Mouse (Mus musculus) gastrocnemius, postnatal 4 days (tissue): Measurements from ENCODE around the gene Ormdl3. TPM values are rescaled to one million over a fixed set of nuclear protein-coding genes. Genes with fewer than 3 reads are reported as not detected.

Experiments used
- DNase-seq, 2 experiments: peaks; one replicate each; pipeline ENCODE4 v3.0.0; 2021 to 2022; ENCODE audit warnings: low spot score in 2 of 2, mixed read lengths in 2 of 2
- total RNA-seq, 2 experiments: library from RNA; stranded (reverse); gene quantifications; 2 replicates each; pipeline ENCODE4 v1.2.3; 2021

The Ormdl3 gene
- total RNA-seq, 2 experiments from 2014 or later, result 28.0 to 28.3 TPM

DNA sequence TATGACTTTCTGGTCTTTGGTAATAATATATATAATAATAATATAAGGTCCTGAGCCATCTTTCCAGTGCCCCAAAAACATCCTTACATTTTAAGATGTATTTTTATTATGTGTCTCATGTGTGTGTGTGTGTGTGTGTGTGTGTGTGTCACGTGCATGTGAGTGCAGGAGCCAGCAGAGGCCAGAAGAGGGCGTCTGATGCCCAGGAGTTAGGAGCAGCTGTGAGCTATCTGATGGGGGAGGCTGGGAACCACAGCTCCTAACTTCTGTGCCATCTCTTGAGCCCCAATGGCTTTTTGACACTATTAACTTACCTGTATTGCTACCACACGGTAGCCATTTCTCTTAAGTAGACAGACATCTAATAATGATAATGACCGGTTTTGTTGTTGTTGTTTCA, 33.2 kb downstream of the Ormdl3 start:
- DNase-seq, result no peak

DNA sequence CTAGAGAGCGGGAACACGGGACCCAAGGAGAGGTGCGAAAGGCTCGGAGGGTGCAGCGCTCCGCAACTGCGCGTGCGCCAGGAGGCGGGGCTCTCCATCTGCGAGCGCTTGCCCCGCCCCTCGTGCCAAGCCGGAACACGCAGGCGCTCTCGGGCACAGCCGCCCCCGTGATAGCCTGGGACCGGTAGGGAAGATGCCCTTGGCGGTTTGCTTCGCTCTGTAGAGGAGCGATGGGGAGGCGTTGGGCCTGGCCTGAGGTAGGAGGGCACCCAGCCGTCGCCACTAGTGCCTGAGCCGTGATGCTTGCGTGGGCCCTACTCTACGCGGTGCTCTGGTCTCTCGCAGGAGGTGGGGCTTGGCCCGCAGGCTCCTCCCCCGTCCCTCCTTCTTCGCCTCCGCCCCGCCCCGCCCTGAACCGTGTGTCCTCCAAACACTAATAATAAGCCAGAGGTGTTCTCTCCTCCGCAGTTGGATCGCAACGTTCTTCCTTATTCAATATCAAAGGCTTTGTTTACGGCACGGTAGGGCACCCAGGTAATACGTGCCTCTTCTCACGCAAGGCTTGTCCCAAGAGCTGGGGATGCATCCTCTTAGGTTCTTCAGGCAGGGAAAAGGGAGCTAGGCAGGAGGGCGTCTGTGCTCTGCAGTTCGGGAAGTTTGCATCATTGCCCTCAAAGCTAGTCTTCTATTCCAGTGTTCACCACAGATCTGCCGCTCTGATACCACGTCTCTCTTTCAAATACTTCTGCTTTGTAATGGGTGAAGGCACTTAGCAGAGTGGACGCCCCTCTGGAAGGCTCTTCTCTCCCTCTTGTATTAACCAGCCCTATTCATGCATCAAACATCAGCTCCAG, 36.0 kb downstream of the Ormdl3 start, which contains the start of gene Zpbp2:
Gene Zpbp2, plus strand, starts transcription at position 123 of the 854 bp plus-strand sequence.
- DNase-seq, result peak; percentile 60 to 85

DNA sequence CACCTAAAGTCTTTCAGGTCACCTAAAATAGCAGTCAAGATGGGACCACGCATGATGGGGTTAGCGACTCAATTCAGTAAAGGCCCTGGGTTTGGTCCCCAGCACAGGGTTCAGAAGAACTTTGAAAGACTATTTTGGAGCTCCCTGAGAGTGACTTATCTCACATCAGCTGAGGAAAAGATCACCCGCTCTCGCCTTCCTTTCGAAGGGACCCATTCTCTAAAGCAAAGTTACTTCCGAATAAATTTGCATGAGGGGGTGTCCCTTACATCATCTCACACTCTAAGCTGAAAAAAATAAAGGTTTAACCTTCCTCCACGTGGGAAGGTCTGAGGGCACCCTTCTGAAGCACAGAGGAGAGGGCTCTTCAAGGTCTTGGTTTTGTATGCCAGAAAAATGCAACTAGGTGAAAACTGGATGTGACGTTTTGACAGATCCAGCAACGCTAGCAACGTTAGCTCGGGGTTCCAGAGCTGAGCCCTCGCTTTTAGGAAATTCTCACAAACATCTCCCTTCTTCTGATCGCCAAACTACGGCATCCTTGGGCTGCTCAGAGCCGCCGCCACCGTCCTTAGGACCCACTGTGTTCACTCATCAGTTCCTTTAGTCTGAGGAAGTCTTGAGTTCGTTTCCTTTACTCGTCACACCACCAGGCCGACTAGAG, 36.7 kb downstream of the Ormdl3 start:
- DNase-seq, result no peak

DNA sequence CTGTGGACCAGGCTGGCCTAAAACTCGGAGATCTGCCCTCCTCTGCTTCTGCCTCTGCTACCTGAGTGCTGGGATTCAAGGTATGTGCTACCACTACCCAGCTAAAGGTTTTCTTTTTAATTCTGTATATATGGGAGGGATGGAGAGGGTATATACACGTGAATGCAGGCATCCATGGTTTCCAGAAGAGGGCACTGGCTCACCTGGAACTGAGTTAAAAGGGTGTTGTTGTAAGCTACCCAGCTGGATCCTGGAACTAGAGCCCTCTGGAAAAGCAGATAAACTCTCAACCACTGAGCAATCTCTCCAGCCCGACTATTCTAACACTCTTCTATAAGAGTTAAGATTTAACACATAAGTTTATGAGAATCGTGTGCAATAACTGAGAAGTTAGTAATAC, 37.8 kb downstream of the Ormdl3 start:
- no peak for DNase-seq

DNA sequence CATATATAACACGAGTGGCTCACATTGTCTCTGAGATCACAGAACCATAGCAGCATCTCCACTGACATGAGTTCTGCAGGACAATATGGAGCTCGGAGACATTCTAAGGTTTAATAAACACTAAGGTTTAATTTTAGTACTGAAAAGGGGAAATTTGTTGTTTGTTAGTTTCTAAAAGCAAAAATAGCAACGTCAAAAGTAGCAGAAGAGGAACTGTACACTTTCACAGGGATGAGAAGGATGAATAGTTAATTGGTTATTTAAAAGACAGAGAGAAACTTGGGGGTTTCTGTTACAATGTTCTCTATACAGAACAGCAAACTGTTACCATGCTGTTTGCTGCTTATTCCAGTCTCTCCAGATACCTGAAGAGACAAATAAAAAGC, 39.9 kb downstream of the Ormdl3 start:
- DNase-seq, result no peak

DNA sequence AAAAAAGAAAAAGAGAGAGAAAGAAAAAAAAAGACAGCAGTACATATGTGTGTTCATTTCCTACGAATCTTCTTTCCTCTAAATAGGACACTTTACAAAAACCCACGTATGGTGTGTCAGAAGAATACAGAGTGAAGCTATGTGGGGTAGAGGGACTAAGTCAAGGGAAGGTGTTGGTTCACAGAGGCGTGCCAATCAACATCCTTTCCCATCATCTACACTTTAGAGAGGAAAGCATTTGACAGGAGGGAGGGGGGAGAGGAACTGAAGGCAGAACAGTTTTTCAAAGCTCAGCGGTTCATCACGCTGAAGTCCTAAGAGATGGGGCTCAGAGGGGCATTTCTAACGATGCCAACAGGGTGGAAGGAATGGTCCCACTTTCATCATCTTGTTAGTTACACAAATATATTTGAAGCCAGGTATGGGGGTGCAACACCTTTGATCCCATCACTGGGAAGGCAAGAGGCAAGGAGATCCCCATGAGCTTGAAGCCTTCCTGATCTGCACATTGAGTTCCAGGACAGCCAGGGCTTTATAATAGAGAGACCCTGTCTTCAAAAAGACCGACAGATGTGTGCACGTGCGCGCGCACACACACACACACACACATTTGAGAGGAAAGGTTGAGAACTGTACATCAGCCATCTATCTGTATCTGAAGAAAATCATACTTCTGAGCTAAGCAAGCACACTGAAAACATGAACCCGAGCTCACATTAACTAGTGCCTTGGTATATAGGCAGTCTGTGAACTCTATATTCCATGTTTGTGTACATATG, 40.5 kb downstream of the Ormdl3 start:
- no peak for DNase-seq

DNA sequence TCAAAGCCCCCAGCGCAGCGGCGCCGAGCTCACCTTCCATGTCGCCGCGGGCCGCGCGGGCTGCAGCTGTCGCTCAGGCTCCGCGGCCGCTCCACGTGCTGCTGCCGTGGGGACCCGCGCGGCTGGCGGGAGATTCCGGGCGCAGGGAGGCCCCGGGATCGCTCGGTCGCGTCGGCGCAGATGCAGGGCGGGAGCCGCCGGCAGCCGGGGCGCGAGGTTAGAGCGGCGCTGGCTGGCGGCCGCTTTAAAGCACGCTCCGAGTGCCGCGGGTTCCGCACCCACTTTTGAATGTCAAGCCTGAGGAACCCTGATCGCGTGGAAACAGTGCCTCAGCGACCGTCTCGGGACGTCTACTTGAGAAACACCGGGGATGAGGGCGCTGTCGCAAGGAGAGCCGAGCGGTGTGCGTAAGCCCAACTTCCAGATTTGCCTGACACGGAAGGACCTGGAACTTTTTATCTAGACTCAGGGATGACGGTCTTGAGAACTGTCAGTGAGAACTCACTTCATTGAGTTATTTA, 41.4 kb downstream of the Ormdl3 start, which contains the start of gene Ikzf3:
Gene Ikzf3, minus strand, starts transcription at position 321 of the 521 bp plus-strand sequence.
- DNase-seq, result peak in 1 of 2 experiments; percentile 18

DNA sequence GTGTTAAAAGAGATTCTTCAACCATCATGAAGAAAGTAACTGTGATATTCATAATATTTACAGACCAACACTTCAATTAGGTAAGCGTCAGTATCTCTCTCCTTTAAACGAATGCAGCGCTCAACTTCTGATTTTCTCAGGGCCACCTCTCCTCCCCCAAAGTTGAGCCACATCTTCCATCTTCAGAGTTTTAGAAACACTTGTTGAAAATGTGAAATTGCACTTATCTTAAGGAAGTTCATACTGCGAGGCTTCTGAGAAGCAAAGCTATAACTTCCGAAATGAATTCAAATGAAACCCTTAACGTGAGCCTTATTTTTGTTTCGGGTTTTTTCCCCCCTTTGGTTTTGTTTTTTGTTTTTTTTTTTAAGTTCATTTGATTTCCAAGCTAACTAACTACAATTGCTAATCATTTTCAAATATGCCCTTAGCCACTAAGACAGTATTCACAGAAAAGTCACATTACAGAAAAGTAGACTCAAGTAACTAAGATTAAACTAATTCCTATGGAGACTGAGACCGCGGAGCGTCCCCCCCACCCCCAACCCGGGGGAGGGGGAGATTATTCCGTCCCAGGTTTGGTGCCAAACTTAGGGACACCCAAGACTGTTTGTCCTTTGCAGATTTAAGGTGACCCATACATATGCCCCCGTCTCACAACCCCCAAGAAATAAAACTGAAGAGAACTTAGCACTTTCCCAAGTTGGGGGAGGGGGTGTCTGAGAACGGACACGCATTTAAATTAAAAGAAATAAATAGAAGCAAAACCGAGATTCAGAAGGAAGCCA, 42.1 kb downstream of the Ormdl3 start:
- DNase-seq, result no peak

DNA sequence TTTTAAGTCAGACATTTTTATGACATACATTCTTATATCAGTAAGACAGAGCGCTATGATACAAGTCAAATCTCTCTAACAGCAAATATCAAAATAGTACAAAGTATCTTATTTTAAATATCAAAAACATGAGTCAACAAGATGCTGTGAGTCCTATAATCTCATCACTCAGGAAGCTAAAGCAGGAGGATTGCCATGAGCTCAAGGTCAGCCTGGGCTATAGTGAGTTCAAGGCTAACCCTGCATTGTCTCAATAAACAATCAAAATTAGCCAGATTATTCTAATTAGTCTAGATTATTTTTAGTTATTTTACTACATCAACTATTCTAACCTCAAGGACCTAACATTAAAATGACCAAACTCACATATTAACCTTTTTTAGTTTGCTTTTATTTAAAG, 43.8 kb downstream of the Ormdl3 start:
- DNase-seq, result no peak

DNA sequence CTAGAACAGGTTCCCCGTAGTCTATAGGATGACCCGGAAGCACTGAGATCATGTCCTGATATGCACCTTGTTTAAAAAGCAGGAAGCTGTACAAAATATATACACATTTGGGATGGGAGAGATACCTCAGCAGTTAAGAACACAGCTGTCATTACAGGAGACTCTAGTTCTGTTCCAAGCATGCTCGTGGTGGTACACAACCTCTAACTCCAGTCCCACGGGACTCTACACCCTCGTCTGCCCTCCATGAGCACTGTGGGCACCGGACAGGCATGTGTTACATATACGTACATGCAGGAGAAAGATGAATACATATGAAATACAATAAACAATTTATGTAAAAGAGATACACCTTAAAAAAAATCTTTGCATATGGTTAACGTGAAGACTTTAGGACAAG, 44.6 kb downstream of the Ormdl3 start:
- no peak for DNase-seq

DNA sequence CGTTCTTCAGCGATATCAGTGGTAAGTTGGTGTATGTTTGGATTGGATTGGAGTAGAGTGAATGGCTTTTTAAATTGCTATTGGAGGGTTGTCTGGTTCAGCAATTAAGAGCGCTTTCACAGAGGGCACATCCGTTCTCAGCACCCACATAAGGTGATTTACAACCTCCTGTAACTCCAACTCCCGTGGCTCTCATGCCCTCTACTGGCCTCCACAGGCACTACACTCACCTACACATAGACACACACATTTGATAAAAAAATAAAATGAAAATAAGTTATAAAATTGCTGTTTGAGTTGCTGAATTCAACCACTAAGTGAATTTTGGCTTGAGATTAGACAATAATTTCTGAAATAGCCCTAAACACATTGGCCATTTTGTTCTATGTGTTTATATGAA, 46.8 kb downstream of the Ormdl3 start:
- DNase-seq, result no peak

DNA sequence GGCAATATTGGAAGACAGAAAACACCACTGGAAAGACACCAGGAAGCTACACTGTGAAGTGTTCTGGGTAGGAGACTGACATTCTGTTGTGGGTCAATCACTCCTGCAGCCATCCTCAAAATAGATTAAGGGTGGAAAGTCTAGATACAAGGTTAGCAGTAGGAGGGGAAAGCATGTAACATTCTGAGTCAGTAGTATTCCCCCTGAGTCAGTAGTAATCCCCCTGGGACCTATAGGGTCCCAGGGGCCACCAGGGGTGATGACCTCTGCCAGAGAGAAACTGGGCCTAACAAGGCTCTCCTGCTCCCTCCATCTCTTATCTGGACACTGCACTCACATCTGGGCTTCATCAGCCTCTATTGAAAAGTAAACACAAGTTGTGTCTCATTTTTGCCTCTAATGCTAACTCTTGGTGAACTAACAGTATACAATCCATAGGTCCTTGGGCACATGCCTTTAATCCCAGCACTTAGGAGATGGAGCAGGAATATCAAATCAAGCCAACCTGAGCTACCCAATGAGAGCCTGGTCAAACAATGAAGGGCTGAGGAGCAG, 49.6 kb downstream of the Ormdl3 start:
- DNase-seq, result no peak

Other genes with a start within 250 kb of the Ormdl3 start
- gene Ppp1r1b, start 239.0 kb downstream of the Ormdl3 start, total RNA-seq, result under 1 TPM; 0.52 to 0.70 TPM
- gene Stard3, start 229.0 kb downstream of the Ormdl3 start, total RNA-seq, result 10 to 100 TPM; 14.1 to 16.9 TPM
- 100 to 1,000 TPM; 447 to 769 TPM for gene Tcap, start 203.6 kb downstream of the Ormdl3 start, total RNA-seq
- under 1 TPM in 1 of 2 experiments, not detected in 1; 0.71 TPM for gene Pnmt, start 200.9 kb downstream of the Ormdl3 start, total RNA-seq
- gene Pgap3, start 186.9 kb downstream of the Ormdl3 start, total RNA-seq, result 1 to 10 TPM; 4.6 to 5.6 TPM
- 10 to 100 TPM; 19.6 to 23.5 TPM for gene Erbb2, start 174.9 kb downstream of the Ormdl3 start, total RNA-seq
- gene Mien1, start 148.4 kb downstream of the Ormdl3 start, total RNA-seq, result 10 to 100 TPM; 28.0 to 29.0 TPM
- gene Grb7, start 141.0 kb downstream of the Ormdl3 start, total RNA-seq, result under 1 TPM in 1 of 2 experiments, not detected in 1; 0.16 TPM
- gene Ikzf3, start 41.3 kb downstream of the Ormdl3 start, total RNA-seq, result under 1 TPM; 0.54 to 0.74 TPM
- not detected for gene Zpbp2, start 36.3 kb downstream of the Ormdl3 start, total RNA-seq
- gene Lrrc3c, start 10.9 kb upstream of the Ormdl3 start, total RNA-seq, result not detected
- 10 to 100 TPM; 11.0 to 13.9 TPM for gene Gm12355, start 38.3 kb upstream of the Ormdl3 start, total RNA-seq
- gene Gsdma3, start 39.0 kb upstream of the Ormdl3 start, total RNA-seq, result under 1 TPM; 0.49 to 0.76 TPM
- not detected for gene Gsdma2, start 59.4 kb upstream of the Ormdl3 start, total RNA-seq
- gene Gsdma, start 77.0 kb upstream of the Ormdl3 start, total RNA-seq, result not detected
- gene Psmd3, start 95.2 kb upstream of the Ormdl3 start, total RNA-seq, result 100 to 1,000 TPM; 130 to 140 TPM
- gene Csf3, start 113.9 kb upstream of the Ormdl3 start, total RNA-seq, result not detected
- 10 to 100 TPM; 47.8 to 58.0 TPM for gene Med24, start 142.1 kb upstream of the Ormdl3 start, total RNA-seq
- 100 to 1,000 TPM; 225 TPM for gene Thra, start 153.3 kb upstream of the Ormdl3 start, total RNA-seq
- gene Nr1d1, start 188.0 kb upstream of the Ormdl3 start, total RNA-seq, result 10 to 100 TPM; 26.7 to 34.2 TPM
- 10 to 100 TPM; 79.3 to 83.9 TPM for gene Msl1, start 208.1 kb upstream of the Ormdl3 start, total RNA-seq
- 10 to 100 TPM; 28.3 to 31.6 TPM for gene Casc3, start 217.5 kb upstream of the Ormdl3 start, total RNA-seq
- 1 to 10 TPM; 3.4 to 4.3 TPM for gene Rapgefl1, start 249.4 kb upstream of the Ormdl3 start, total RNA-seq